Mouse (Mus musculus): ENCODE data around the gene Vps39.

Gene Vps39

DNA sequence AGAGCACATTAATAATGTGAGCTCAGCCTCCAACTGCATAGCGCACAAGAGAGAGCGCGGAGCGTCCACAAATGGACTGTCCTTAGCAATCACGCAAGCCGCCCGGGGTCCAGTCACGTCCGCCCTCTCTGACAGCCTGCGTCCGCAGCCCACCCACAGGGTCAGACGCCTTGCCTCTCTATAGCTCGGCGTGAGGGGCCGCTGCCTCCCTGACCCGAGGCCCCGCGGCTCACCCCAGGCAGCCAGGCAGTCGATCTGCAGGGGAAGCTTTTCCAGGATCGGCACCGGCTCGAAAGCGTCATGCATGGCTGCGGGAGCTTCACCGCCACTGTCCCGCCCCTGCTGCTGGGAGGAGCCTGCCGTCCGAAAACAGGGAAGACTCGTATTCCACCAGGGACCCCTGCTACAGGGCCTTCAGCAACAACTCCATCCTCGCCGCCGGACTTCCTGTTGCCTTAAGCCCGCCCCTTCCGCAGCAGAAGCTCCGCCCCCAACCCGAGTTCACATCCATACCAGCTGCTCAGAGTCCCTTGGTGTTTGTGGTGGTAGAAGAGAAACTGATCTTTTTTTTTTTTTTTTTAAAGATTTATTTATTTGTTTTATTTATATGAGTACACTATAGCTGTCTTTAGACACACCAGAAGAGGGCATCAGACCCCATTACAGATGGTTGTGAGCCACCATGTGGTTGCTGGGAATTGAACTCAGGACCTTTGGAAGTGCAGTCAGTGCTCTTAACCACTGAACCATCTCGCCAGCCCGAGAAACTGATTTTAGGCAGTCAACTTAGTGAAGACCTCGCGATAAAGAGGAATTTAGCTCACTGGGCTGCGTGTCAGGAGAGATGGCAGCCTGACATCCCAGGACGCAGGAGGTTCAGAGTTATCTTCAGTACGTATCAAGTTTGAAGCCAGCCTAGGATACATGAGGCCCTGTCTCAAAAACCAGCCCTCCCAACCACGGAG, at the start of gene Vps39:
Vps39 (minus strand) TSS at position 456 of the 965 bp plus-strand sequence.
- peak; percentile 80 to 88 for DNase-seq (ENCODE audit: low spot score in 2 of 2)

DNA sequence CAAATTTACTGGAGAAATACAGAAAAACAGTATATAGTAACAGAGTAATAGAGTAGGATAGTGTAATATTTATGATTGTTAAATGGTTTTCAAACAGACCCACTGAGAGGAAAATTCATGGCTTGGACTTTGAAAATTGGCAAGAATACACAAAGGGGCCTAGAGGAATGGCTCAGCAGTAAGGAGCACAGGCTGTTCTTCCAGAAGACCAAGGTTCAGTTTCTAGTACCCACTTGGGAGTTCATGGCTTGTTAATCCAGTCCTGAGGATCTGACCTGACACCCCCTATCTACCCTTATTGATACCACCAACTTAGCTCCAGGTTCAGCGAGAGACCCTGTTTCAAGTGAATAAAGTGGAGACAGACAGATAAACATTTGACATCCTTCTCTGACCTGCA, 45.0 kb upstream of the Vps39 start:
- no peak for DNase-seq (ENCODE audit: low spot score in 2 of 2)

DNA sequence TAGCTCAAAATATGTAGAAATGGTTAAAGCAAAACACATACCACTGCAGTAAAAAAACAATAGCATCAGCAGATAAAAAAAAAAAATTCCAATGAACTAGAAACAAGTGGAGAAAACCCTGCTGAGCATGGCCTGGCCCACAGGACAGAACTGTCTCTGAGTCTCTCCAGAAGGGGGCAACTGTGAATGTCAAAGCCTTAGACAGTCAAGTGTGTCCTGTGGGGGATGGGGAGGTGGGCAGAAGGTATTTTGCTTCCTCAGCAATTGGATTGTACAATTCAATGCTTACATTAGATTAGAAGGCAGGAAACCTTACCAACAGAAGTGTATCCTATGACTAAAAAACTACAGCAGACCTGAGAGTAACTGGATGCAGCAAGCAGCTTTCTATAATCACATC, 39.5 kb upstream of the Vps39 start:
- peak in 1 of 2 experiments; percentile 34 for DNase-seq (ENCODE audit: low spot score in 2 of 2)

DNA sequence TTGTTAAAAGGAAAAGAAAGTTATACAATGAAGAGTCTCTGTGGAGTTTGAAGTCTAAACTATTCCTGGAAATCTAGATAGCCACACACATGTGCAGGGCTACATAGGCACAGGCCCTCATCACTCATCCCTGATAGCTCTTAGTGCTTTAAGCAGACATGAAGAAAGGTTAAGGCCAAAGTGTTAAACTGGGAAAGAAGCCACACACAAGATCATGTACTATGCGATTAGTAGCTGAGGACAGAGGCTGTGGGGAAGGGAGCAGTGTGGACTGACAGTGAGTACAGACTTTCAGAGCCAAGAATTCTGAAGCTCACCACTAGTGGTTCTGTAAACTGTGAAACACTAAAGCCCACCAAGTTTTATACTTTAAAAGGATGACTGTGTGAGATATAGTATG, 38.0 kb upstream of the Vps39 start:
- no peak for DNase-seq (ENCODE audit: low spot score in 2 of 2)

DNA sequence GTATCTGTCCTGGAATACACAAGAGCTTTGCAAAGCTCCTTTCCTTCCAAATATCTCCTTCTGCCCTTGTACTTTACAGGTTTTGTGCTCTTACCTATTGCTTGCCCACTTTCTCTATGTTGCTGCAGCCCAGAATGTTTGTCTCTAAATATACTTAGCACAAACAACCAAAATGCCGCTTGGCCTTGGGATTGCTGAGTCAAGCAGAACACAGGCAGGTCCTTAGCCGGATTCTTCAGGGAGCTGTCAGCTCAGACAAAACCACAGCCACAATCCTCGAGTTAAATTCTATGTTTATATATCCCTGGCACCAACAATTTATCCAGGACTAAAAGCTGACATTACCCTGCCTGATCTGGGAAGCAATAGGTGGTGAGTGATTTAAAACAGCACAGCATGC, 36.4 kb upstream of the Vps39 start:
- DNase-seq (ENCODE audit: low spot score in 2 of 2), result no peak

DNA sequence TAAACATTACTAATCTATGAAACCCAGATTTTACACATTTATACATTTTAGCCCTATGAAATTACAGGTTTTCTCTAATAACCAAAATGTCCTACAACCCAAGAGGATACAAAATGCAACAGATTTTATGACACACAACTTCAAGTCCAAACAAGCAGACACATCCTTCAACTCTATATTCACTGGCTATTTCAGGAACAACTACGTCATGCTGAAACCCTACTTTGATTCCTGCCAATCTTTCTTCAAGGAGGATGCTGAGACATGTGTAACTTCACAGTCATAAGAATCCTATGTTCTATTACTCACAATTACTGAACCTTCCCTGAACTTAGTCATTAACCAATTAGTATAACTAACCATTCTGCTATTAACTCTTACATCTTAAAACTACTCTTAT, 34.4 kb upstream of the Vps39 start:
- DNase-seq (ENCODE audit: low spot score in 2 of 2), result no peak

DNA sequence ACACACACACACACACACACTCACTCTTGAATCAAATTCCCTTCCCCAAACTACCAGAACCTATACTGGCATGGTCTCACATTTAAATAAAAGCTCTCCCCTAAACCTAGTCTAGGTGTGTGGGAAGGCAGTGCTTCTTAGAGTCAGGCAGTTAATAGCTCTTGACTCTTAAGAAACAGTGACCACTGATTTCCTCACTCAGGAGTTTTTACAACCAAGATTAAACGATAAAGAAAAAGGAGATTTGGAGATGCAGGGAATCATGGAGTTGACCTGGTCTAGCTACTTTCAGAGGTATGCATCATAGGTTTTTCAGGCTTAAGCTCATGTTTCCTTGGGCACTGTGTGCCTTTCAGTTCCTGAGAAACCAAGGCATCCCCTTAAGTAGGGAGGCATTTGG, 33.3 kb upstream of the Vps39 start:
- DNase-seq (ENCODE audit: low spot score in 2 of 2), result no peak

DNA sequence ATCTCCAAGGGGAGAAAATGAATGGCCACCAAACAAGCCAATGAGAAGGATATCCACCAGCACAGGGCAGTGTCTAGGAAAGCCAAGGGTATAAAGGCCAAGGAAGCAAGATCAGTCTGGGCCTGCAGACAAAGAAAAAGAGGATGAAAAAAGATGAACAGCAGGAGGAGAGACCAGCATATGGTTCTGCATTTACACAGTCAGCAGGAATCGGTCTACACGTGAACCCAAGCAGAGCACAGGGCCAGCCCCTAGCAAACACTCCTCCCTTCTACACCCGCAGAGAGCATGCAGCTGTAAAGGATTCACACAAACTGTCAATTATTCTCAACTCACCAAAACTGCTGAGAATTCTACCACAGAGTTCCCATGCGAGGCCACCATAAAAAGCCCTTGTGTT, 20.9 kb upstream of the Vps39 start:
- DNase-seq (ENCODE audit: low spot score in 2 of 2), result no peak

DNA sequence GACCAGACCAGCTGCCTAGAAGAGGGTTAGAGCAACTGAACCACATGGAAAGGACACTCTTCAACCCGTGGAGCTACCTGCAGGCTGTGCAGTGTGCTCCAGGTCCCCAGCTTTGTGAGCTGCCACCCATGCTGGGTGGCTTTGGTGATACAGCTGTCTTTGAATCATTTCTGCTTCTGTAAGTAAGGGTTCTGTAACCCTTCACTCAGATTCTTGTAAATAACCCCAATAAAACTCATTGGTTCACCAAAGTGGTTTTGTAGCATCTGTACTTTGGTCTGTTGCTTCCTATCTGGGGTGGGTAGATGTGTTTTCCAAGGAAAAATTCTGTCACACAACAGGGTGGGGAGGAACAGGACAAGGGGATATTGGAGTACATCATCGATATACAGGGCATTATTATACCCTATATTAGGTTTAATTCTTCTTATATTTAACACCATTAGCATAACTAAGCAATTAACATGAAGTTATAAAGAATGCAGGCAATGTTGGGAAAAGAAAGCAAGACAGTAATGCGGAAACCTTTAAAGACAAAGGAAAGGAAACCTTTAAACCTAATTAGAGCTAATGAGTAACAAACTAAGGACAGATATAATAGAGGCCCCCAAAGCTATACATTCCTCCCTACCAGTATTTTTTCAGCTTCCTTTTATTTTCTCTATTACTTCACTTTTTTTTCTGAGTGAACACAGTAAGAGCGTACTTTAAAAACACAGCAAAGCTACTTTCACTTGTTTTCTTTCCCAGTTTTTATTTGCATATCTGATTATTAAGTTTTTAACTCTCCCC, 14.7 kb upstream of the Vps39 start:
- no peak for DNase-seq (ENCODE audit: low spot score in 2 of 2)

DNA sequence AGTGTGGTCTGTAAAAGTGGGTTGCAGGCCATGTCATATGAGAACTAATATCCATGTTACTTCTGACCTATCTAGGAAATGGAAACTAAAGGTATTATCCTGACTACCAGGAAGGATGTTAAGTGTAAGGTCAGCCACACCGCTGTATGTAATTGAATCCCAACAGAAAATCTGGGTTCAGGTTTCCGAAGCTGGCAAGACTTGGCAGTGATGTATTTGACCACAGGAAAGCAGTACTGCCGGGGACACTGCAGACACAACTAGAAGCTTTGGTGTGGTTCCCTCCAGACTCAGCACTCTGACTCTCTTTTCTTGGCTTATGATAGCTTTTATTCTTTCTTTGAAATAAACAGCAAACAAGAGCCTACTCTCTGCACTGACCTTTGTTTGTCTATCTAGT, 13.6 kb upstream of the Vps39 start:
- DNase-seq (ENCODE audit: low spot score in 2 of 2), result no peak

DNA sequence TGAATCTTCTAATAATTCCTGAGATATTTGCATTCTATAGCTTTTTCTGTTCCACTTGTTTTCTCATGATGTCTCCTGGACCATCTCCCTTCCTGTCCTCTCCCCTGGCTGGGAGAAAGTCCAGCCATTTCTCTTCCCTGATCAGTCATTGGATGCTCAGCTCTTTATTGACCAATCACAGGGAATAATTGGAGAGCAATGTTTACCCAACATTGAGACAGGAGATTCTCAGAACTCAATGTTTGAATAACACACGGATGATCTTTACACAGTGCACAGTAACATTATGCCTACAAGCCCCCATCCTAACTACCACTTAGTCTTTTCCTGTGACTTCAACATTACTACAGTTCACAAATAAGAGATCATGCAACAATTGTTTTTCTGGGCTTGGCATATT, 7.5 kb upstream of the Vps39 start:
- no peak for DNase-seq (ENCODE audit: low spot score in 2 of 2)

DNA sequence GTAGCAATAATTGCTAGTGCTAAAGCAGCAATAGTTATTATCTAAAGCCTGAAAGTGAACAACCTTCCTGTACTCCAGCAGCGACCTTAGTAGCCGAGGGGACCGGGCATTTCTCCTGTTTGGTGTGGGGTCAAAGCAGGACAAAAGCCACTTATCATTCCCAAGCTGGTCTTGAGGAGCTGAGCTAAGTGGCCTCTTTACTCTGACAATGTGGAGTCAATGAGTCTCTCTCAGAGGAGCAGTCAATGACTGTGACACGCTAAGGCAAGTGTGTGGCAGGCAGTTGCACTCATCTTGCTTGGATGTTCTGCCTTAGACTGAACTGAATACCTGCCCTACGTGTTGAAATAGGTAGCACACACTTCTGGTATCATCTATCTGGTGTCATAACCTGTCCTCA, 1.6 kb downstream of the Vps39 start:
- no peak for DNase-seq (ENCODE audit: low spot score in 2 of 2)

DNA sequence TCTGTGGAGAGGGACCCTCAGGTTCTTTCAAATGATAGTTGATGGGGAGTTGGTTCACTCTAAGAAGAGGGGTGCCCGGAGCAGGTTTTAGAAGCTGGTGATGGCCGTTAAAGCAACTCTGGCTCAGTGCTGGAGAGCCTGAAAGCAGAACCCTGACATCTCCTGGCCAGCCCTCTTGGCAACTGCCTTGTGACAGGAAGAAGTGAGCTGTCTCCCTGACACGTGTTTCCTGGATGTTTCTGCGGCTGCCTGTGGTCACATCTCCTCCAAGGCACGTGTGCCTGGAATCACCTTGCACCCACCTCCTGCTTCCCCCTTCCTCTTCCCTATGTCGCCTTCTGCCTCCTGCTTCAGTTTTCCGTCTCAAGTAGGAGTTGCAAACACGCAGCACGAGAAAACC, 4.8 kb downstream of the Vps39 start:
- DNase-seq (ENCODE audit: low spot score in 2 of 2), result no peak

DNA sequence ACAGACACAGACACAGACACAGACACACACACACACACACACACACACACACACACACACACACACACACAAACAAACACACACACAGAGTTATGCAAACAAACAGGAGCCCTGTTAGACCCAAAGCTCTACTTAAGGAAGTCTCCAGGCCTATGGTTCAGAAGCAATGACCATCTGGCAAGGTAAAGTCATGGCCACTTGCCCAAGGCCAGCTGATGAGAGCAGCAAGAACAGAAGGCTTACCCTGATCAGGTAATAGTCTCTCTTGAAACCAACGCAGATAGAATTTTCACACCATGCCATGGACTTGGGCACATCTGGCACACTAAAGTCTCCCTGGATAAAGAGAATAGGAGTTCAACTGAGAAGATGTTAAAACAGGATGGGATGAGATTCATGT, 11.2 kb downstream of the Vps39 start:
- no peak for DNase-seq (ENCODE audit: low spot score in 2 of 2)

DNA sequence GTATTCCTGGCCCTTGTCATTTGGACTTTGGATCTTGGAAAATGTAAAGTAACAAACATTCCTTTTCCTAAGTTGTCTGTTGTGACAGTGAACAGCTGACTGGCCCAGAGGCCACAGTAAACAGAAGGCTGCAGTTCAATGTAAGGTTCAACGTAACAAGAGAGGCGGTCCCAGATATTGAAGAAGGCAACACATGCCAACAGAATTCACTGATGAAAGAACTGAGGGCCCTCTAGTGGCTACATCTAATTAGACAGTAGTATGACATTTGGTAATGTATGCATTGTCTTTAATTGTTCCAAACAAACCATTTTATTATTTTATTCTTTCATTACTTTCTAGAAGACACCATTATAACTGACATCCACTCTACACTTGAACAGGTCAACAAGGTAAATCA, 15.1 kb downstream of the Vps39 start:
- no peak for DNase-seq (ENCODE audit: low spot score in 2 of 2)

DNA sequence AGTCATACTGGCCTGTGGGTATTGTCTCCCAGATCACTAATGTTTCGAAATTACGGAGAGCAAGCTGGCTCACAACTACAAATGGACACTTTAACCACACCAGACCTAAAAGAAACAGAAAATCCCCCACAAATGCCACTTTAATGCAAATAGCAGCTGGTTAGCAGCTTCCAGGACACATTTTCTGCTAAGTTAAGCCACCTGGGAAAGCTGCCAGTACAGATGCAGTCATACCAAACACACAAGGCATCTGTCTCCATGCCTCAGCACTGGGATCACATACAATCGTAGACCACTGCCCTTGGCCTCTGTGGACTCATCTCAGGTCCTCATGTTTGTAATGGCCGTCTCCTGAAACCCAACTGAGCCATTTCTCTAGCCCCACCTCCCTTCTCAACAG, 21.4 kb downstream of the Vps39 start:
- no peak for DNase-seq (ENCODE audit: low spot score in 2 of 2)

DNA sequence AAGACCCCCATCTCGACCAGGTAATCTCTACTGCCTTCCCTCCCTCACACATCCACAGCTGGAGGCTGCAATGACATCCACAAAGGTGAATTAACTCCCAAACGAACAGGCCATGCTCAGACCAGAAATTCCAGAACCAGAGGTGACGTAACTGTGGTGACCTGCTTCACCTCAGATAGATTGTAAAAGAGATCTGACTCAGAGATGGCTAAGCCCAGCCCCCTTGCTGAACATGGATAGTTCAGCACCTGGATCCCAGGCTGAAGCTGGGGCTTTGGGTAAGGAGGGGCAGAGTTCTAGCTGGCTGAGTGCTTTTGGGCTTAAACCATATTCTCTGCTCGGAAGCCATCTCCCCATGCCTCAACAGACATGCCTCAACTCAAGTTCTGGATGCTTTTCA, 37.9 kb downstream of the Vps39 start:
- no peak for DNase-seq (ENCODE audit: low spot score in 2 of 2)

DNA sequence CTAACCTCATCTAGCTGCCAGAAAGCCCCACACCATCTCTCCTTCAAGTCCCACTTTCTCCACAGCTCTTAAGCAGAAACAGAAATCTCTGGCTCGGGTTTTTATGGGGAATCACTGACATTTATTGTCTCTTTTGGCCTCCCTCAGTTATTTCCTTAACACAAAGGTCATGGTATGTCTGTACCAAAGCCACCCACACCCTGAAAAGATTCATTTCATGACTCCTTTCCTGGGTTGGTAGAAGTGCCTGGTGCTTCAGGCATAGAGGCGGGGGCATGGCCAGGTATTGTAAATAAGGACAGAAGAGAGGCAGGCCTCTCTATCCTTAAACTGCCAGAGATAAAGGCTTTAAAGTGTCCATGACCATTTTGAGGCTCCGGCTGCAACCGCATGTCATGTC, 38.5 kb downstream of the Vps39 start:
- no peak for DNase-seq (ENCODE audit: low spot score in 2 of 2)

DNA sequence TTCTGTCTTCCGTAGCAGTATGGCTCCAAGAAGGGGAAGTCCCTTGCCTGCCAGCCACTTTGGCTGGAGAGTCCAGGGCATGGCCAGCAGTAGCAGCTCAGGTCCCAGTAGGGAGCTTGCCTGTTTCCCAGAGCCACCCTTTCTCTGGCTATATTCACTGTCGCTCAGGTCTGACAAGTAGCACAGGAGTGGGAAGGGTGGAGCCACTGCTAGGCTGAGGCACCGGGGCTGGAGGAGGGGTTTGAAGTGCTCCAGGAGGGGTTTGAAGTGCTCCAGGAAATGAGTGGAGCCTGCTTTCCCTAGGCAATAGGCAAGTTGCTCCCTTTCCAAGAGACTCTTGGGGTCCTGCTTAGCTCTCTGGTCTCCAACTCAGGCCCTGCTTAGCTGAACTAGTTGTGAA, 39.0 kb downstream of the Vps39 start, which contains the start of gene Pla2g4f:
Pla2g4f (minus strand) TSS at position 190 of the 400 bp plus-strand sequence.
- DNase-seq (ENCODE audit: low spot score in 2 of 2), result no peak

DNA sequence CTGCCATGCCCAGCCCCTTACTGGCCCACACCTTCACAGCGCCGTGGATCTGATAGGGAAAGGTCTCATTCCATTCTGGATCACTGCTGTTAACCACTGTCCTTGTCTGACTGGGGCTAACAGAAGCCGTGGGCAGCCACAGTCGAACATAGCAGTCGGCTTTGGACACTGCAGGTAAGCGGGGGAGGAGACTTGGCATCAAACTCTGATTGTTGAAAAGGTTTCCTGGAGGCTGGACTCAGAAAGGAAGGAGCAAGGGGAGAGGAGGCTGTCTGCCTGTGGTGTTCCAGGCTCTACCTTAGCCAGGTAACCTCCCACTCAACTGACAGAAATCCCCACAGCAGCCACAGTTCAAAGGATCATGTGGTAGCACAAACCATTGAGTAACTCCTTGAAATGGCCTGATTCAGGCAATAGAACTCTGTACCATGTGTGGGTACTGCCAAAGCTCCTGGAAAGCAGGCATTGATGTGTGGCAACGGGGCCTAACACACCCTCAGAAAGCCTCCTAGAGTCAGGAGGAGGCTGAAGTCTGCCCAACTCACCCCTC, 40.6 kb downstream of the Vps39 start:
- DNase-seq (ENCODE audit: low spot score in 2 of 2), result no peak

DNA sequence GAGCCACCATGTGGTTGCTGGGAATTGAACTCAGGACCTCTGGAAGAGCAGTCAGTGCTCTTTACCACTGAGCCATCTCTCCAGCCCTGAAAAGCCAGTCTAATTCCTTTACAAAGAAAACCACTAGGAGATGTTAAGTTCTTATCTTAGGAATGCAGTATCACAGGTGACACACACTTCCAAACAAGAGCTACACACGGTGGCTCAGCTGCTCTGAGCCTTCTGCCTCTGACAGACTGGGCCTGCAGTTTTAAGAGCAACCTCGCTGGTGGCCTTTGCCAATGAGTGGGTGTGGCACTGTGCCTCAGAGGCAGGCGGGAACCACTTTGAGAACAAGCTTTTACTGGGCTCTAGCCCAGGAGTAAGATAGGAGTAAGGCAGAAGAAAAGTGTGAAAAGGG, 48.8 kb downstream of the Vps39 start:
- DNase-seq (ENCODE audit: low spot score in 2 of 2), result no peak

DNA sequence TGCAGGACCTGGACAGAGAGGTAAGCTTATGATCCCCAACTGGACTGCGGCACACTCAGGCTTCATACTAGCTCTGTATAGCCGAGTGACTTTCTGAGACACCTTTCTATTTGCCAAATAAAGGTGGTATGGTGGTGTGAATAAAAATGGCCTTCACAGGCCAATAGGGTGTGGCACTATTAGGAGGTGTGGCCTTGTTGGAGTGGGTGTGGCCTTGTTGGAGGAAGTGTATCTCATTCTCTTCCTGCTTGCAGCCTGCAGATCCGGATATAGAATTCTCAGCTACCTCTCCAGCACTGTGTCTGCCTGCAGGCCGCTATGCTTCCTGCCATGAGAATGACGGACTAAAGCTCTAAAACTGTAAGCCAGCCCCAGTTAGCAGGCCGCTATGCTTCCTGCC, 51.9 kb downstream of the Vps39 start:
- DNase-seq (ENCODE audit: low spot score in 2 of 2), result no peak

DNA sequence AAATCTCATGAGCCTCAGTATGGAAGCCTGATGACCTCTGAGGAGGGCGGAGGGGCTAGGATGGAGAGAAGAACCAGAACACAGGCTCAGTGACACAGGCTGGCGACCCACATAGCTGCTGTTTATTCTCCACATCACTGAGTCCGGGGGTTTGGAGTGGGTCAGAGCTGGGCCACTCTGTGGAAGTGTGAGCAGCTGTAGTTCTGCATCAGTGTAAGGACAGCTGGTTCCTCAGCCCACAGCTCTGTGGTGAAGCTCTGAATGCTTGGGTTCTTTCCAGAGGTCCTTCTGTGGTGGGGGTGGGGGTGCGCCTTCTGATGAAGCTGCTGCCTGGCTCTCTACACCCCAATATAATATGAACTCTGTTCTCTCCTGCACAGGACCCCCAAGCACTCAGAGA, 53.1 kb downstream of the Vps39 start:
- no peak for DNase-seq (ENCODE audit: low spot score in 2 of 2)

Measured in thymus, postnatal 10 days (tissue).